Mouse (Mus musculus) megakaryocyte, embryonic 14.5 days (primary cell): ENCODE data around the gene S100a3. TPM values are rescaled to one million over a fixed set of nuclear protein-coding genes. Genes with fewer than 3 reads are reported as not detected.

ENCODE experiments used
- H3K27me3 ChIP-seq: replicated peaks from 2 replicates; pipeline ENCODE3; 2012; ENCODE audit warnings: inconsistent platforms
- H3K36me3 ChIP-seq: replicated peaks from 2 replicates; pipeline ENCODE3; 2012; ENCODE audit warnings: low read length, inconsistent platforms, mixed read lengths
- H3K4me1 ChIP-seq: 2 replicates; pipeline ENCODE4 v1.6.1; 2012; ENCODE audit warnings: inconsistent platforms
- H3K4me3 ChIP-seq: replicated peaks from 2 replicates; pipeline ENCODE3; 2012; ENCODE audit warnings: moderate library complexity, mild to moderate bottlenecking, inconsistent platforms
- H3K9me3 ChIP-seq: 2 replicates; pipeline ENCODE4 v1.6.1; 2012; ENCODE audit warnings: inconsistent platforms
- FLI1 ChIP-seq: IDR thresholded peaks from 2 replicates; pipeline ENCODE4 v1.6.1; 2012; ENCODE audit warnings: low read length, inconsistent platforms, mixed read lengths
- GATA1 ChIP-seq: IDR thresholded peaks from 3 replicates; pipeline ENCODE4 v1.6.1; 2012; ENCODE audit warnings: mixed read lengths, low read length, inconsistent platforms, borderline replicate concordance
- polyA plus RNA-seq: library from polyadenylated mRNA; stranded (reverse); fragments of >175 nt; gene quantifications from 2 replicates; pipeline ENCODE4 v1.2.3, GENCODE M21; 2012; ENCODE audit warnings: low replicate concordance; ENCODE audit not compliant: insufficient read depth

Gene S100a3
- polyA plus RNA-seq, 1 experiment = not detected

GRCm38 (mm10) chr3:90615911-90616310, 55.5 kb downstream of the S100a3 start:
- peaks cover 38% of the 10 kb centered on the region for H3K27me3 ChIP-seq
- H3K4me1 ChIP-seq = peaks cover 40% of the 10 kb centered on the region
- no peaks in the 10 kb centered on the region for H3K36me3 ChIP-seq
- no peak overlapping the region for H3K4me3 ChIP-seq
- TF ChIP-seq FLI1 = no peak
- TF ChIP-seq GATA1 = no peak
- H3K9me3 ChIP-seq = no peaks in the 10 kb centered on the region

DNA sequence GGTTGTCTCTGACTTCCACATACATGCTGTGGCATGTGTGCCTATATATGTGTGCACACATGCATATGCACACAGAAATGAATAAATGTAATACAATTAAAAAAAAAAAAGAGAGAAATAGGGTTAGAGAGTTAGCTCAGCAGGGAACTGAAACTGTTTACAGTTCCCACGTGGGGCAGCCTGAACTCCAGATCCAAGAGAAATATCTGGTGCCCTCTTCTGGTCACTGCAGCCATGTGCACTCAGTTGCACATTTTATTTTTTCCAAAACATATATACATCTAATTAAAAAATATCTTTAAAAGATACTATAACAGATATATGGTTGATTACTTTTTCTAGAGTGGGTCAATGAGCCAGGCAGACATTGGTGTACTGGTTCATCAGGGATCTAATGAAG, 57.2 kb downstream of the S100a3 start:
- Histone ChIP-seq H3K4me1 (peaks cover 32% of the 10 kb centered on the region), H3K9me3 (no peaks in the 10 kb centered on the region), H3K27me3 (peaks cover 34% of the 10 kb centered on the region), H3K36me3 (no peaks in the 10 kb centered on the region), H3K4me3 (no peak overlapping the region)
- TF ChIP-seq GATA1 (no peak), FLI1 (no peak)

DNA sequence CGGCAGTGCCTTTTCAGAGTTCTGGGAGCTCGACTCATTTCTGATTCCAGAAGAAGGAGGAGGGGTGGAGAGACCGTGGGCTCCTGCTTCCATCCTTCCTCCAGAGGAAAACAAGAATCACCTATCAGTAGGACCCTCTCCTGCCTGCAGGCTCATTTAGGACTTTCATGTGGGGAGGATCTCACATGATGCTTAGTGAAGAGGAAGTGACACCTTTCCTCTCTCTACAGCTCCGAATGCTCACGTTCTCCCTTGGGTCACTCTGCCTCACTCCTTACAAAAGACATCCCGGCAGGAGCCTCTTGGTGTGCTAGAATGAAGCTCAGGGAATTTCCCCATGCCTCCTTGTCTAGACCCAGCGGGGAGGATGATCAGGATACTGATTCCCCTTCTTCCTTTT, 61.2 kb downstream of the S100a3 start:
- Histone ChIP-seq H3K36me3 (no peaks in the 10 kb centered on the region), H3K9me3 (no peaks in the 10 kb centered on the region), H3K4me1 (peaks cover 2% of the 10 kb centered on the region; the same call in 1 of the 2 replicates), H3K4me3 (no peak overlapping the region), H3K27me3 (peaks cover 28% of the 10 kb centered on the region)
- TF ChIP-seq FLI1 (no peak), GATA1 (no peak)

- Histone ChIP-seq H3K4me3 (no peak overlapping the region), H3K9me3 (no peaks in the 10 kb centered on the region), H3K36me3 (no peaks in the 10 kb centered on the region), H3K4me1 (peaks cover 2% of the 10 kb centered on the region; the same call in 1 of the 2 replicates), H3K27me3 (peaks cover 31% of the 10 kb centered on the region)
- TF ChIP-seq FLI1 (no peak), GATA1 (no peak)
Observed at GRCm38 (mm10) chr3:90623435-90624071, 63.2 kb downstream of the S100a3 start.

GRCm38 (mm10) chr3:90625496-90625895, 65.1 kb downstream of the S100a3 start:
- peaks cover 31% of the 10 kb centered on the region for H3K27me3 ChIP-seq
- no peaks in the 10 kb centered on the region for H3K36me3 ChIP-seq
- no peak for TF ChIP-seq FLI1
- no peak for TF ChIP-seq GATA1
- no peak overlapping the region for H3K4me3 ChIP-seq
- no peaks in the 10 kb centered on the region for H3K9me3 ChIP-seq
- peaks cover 2% of the 10 kb centered on the region; the same call in 1 of the 2 replicates for H3K4me1 ChIP-seq

DNA sequence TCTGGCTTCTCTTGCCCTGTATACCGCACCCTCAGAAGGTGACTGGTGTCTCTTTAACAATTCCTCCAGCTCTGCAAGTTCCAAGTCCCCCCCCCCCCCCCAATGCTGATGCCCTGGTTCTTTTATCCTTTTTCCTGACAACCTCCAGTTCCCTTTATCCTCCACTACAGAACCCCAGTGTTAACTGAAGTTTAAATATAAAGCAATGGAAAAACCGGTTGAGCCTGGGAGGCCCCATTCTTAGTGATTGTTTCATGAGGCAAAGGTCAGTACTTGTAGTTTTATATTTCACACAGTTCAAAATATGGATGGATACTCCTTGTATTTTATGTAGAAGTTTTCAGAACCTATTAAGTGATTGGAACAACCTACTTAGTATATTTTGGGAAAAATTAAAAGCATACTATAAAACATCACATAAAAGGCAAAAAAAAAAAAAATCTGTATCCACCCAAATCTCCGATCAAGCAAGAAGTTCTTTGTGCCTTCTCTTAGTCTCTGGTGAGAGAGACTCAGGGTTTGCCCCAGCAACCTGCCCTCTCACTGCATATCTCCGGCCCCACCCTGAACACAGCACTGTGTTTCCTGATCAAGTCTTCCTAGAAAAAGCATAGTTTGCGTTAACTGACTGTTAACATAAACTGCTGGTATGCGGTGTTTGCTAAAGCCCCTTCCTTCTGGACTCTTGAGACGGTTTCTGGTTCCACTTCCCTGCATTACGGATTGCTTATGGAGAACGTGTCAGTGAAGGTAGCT, 66.1 kb downstream of the S100a3 start:
- Histone ChIP-seq H3K27me3 (peaks cover 27% of the 10 kb centered on the region), H3K4me3 (no peak overlapping the region), H3K4me1 (peaks cover 2% of the 10 kb centered on the region; the same call in 1 of the 2 replicates), H3K9me3 (no peaks in the 10 kb centered on the region), H3K36me3 (no peaks in the 10 kb centered on the region)
- no peak for TF ChIP-seq GATA1
- TF ChIP-seq FLI1 = no peak

DNA sequence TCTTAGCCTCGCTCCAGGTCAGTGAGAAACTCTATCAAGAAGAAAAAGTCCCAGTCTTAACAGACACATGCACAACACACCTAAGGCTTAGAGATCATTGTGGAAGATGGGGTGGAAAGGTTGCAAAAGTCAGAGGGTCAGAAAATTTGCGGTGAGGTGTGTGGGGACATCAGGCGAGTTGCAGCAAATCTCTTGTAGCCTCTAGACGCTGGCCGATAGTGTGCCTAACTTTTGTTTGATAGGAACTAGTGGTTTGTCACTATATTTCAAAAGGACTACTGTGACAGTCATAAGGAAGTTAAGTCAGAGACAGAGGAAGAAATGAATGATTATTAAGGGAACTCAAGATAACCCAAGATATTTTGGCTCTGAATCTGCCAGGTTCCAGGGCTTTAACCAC, 67.0 kb downstream of the S100a3 start:
- TF ChIP-seq FLI1 = no peak
- no peak for TF ChIP-seq GATA1
- no peak overlapping the region for H3K4me3 ChIP-seq
- H3K27me3 ChIP-seq = peaks cover 22% of the 10 kb centered on the region
- no peaks in the 10 kb centered on the region; the same call in 1 of the 2 replicates for H3K4me1 ChIP-seq
- no peaks in the 10 kb centered on the region for H3K36me3 ChIP-seq
- no peaks in the 10 kb centered on the region for H3K9me3 ChIP-seq

GRCm38 (mm10) chr3:90627807-90628206, 67.4 kb downstream of the S100a3 start:
- H3K36me3 ChIP-seq = no peaks in the 10 kb centered on the region
- no peaks in the 10 kb centered on the region for H3K9me3 ChIP-seq
- no peak overlapping the region for H3K4me3 ChIP-seq
- peaks cover 20% of the 10 kb centered on the region for H3K27me3 ChIP-seq
- H3K4me1 ChIP-seq = no peaks in the 10 kb centered on the region; the same call in 1 of the 2 replicates
- TF ChIP-seq FLI1 (no peak), GATA1 (no peak)

DNA sequence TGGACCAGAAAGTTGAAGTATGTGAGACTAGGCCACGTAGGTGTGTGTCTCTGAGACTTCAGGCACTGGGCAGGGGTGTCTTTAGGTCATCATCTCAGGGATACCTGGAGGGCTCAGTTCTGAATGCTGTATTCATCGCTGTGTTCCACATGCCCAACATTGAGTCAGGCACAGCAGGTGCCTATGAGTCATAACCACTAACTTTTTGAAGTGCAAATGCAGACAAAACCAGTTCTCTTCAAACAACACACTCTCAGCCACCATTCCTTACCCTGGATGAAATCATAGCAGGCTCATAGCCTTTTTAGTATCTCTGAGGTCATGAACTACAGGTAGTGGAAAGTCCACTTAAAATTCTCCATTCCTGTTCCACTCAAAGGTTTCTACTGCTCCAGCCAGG, 68.9 kb downstream of the S100a3 start:
- Histone ChIP-seq H3K4me1 (no peaks in the 10 kb centered on the region; the same call in 1 of the 2 replicates), H3K27me3 (peaks cover 15% of the 10 kb centered on the region), H3K4me3 (no peak overlapping the region), H3K36me3 (no peaks in the 10 kb centered on the region), H3K9me3 (0 out of 2 replicates have a peak, but pooled peaks cover 4% of the 10 kb centered on the region)
- TF ChIP-seq FLI1 (no peak), GATA1 (no peak)

- no peaks in the 10 kb centered on the region for H3K36me3 ChIP-seq
- TF ChIP-seq FLI1 (no peak), GATA1 (no peak)
- no peaks in the 10 kb centered on the region for H3K4me1 ChIP-seq
- H3K4me3 ChIP-seq = no peak overlapping the region
- H3K27me3 ChIP-seq = peaks cover 6% of the 10 kb centered on the region
- H3K9me3 ChIP-seq = 0 out of 2 replicates have a peak, but pooled peaks cover 4% of the 10 kb centered on the region
Observed at GRCm38 (mm10) chr3:90631984-90632383, 71.6 kb downstream of the S100a3 start.
